Mouse (Mus musculus): ENCODE measurements around the gene Prune2. TPM values are rescaled to one million over a fixed set of nuclear protein-coding genes. Genes with fewer than 3 reads are reported as not detected.

Prune2 gene
- total RNA-seq, 1 experiment, result 42.0 TPM

- no peak for DNase-seq (ENCODE audit: low read depth, low spot score)
- TF ChIP-seq HCFC1 (IDR thresholded peaks at IDR 0.05; ENCODE audit: borderline replicate concordance, insufficient read depth, low read length), result no peak
- no peak for TF ChIP-seq ZNF384 (IDR thresholded peaks at IDR 0.05; ENCODE audit: low read depth, low read length)
- no peak for TF ChIP-seq ZC3H11A (IDR thresholded peaks at IDR 0.05; ENCODE audit: borderline replicate concordance, low read depth, low read length)
- TF ChIP-seq MAFK (IDR thresholded peaks at IDR 0.05; ENCODE audit: insufficient read depth, low read depth, low read length), result no peak
- no peak for TF ChIP-seq CHD2 (IDR thresholded peaks at IDR 0.05; ENCODE audit: low read depth, low read length)
- Histone ChIP-seq H3K27ac (ENCODE audit: insufficient read depth, low read depth, low read length, poor library complexity, severe bottlenecking) (no peak overlapping the region), H3K36me3 (ENCODE audit: control insufficient read depth, insufficient read depth, low read length, poor library complexity, severe bottlenecking) (no peaks in the 10 kb centered on the region), H3K9me3 (ENCODE audit: control insufficient read depth, insufficient read depth, low read depth, low read length) (no peaks in the 10 kb centered on the region), H3K9ac (ENCODE audit: insufficient read depth, low read depth, low read length, poor library complexity, severe bottlenecking) (no peak overlapping the region), H3K4me1 (ENCODE audit: control insufficient read depth in 2 of 2, insufficient read depth in 2 of 2, low read length in 2 of 2, poor library complexity in 1 of 2) (no peaks in the 10 kb centered on the region), H3K4me3 (ENCODE audit: insufficient read depth in 1 of 2, low read depth in 1 of 2, low read length in 2 of 2, poor library complexity in 1 of 2, severe bottlenecking in 1 of 2) (no peak overlapping the region)
- in situ Hi-C loops (cut with MboI; ENCODE audit: low sequenced_read_pairs in 2 of 2, unreplicated experiment in 2 of 2), result no loop called here
Observed at GRCm38 (mm10) chr19:16997915-16998314, 42.0 kb downstream of the Prune2 start.

- TF ChIP-seq ZC3H11A (IDR thresholded peaks at IDR 0.05; ENCODE audit: borderline replicate concordance, low read depth, low read length), result no peak
- no peak for TF ChIP-seq ZNF384 (IDR thresholded peaks at IDR 0.05; ENCODE audit: low read depth, low read length)
- DNase-seq (ENCODE audit: low read depth, low spot score), result no peak
- Histone ChIP-seq H3K36me3 (ENCODE audit: control insufficient read depth, insufficient read depth, low read length, poor library complexity, severe bottlenecking) (no peaks in the 10 kb centered on the region), H3K9me3 (ENCODE audit: control insufficient read depth, insufficient read depth, low read depth, low read length) (no peaks in the 10 kb centered on the region), H3K27ac (ENCODE audit: insufficient read depth, low read depth, low read length, poor library complexity, severe bottlenecking) (no peak overlapping the region), H3K9ac (ENCODE audit: insufficient read depth, low read depth, low read length, poor library complexity, severe bottlenecking) (no peak overlapping the region), H3K4me1 (ENCODE audit: control insufficient read depth in 2 of 2, insufficient read depth in 2 of 2, low read length in 2 of 2, poor library complexity in 1 of 2) (peaks cover 0 to 2% of the 10 kb centered on the region in 2 experiments; a peak in 1 of 4 replicates), H3K4me3 (ENCODE audit: insufficient read depth in 1 of 2, low read depth in 1 of 2, low read length in 2 of 2, poor library complexity in 1 of 2, severe bottlenecking in 1 of 2) (no peak overlapping the region)
- in situ Hi-C loops (cut with MboI; ENCODE audit: low sequenced_read_pairs in 2 of 2, unreplicated experiment in 2 of 2), result no loop called here
Observed at GRCm38 (mm10) chr19:17006220-17006907, 50.4 kb downstream of the Prune2 start.

- in situ Hi-C loops (cut with MboI; ENCODE audit: low sequenced_read_pairs in 2 of 2, unreplicated experiment in 2 of 2), result no loop called here
- H3K36me3 ChIP-seq (ENCODE audit: control insufficient read depth, insufficient read depth, low read length, poor library complexity, severe bottlenecking), result no peaks in the 10 kb centered on the region
- DNase-seq (ENCODE audit: low read depth, low spot score), result no peak
- H3K9ac ChIP-seq (ENCODE audit: insufficient read depth, low read depth, low read length, poor library complexity, severe bottlenecking), result no peak overlapping the region
- no peak overlapping the region for H3K4me3 ChIP-seq (ENCODE audit: insufficient read depth in 1 of 2, low read depth in 1 of 2, low read length in 2 of 2, poor library complexity in 1 of 2, severe bottlenecking in 1 of 2)
- TF ChIP-seq MAFK (IDR thresholded peaks at IDR 0.05; ENCODE audit: insufficient read depth, low read depth, low read length), result peak; percentile 96
- no peak for TF ChIP-seq CHD2 (IDR thresholded peaks at IDR 0.05; ENCODE audit: low read depth, low read length)
- peak; percentile 86 for TF ChIP-seq ZNF384 (IDR thresholded peaks at IDR 0.05; ENCODE audit: low read depth, low read length)
- H3K9me3 ChIP-seq (ENCODE audit: control insufficient read depth, insufficient read depth, low read depth, low read length), result no peaks in the 10 kb centered on the region
- H3K4me1 ChIP-seq (ENCODE audit: control insufficient read depth in 2 of 2, insufficient read depth in 2 of 2, low read length in 2 of 2, poor library complexity in 1 of 2), result peaks cover 2% of the 10 kb centered on the region in 2 experiments; a peak in 2 of 4 replicates
- H3K27ac ChIP-seq (ENCODE audit: insufficient read depth, low read depth, low read length, poor library complexity, severe bottlenecking), result no peak overlapping the region
Observed at GRCm38 (mm10) chr19:17011261-17011995, 55.5 kb downstream of the Prune2 start.

- in situ Hi-C loops (cut with MboI; ENCODE audit: low sequenced_read_pairs in 2 of 2, unreplicated experiment in 2 of 2), result no loop called here
- Histone ChIP-seq H3K36me3 (ENCODE audit: control insufficient read depth, insufficient read depth, low read length, poor library complexity, severe bottlenecking) (no peaks in the 10 kb centered on the region), H3K4me3 (ENCODE audit: insufficient read depth in 1 of 2, low read depth in 1 of 2, low read length in 2 of 2, poor library complexity in 1 of 2, severe bottlenecking in 1 of 2) (no peak overlapping the region), H3K4me1 (ENCODE audit: control insufficient read depth in 2 of 2, insufficient read depth in 2 of 2, low read length in 2 of 2, poor library complexity in 1 of 2) (peaks cover 2% of the 10 kb centered on the region in 2 experiments; a peak in 2 of 4 replicates), H3K9me3 (ENCODE audit: control insufficient read depth, insufficient read depth, low read depth, low read length) (no peaks in the 10 kb centered on the region), H3K9ac (ENCODE audit: insufficient read depth, low read depth, low read length, poor library complexity, severe bottlenecking) (no peak overlapping the region), H3K27ac (ENCODE audit: insufficient read depth, low read depth, low read length, poor library complexity, severe bottlenecking) (no peak overlapping the region)
- no peak for TF ChIP-seq MAFK (IDR thresholded peaks at IDR 0.05; ENCODE audit: insufficient read depth, low read depth, low read length)
- TF ChIP-seq ZNF384 (IDR thresholded peaks at IDR 0.05; ENCODE audit: low read depth, low read length), result no peak
- TF ChIP-seq ZC3H11A (IDR thresholded peaks at IDR 0.05; ENCODE audit: borderline replicate concordance, low read depth, low read length), result no peak
- TF ChIP-seq HCFC1 (IDR thresholded peaks at IDR 0.05; ENCODE audit: borderline replicate concordance, insufficient read depth, low read length), result no peak
- no peak for TF ChIP-seq CHD2 (IDR thresholded peaks at IDR 0.05; ENCODE audit: low read depth, low read length)
- no peak for DNase-seq (ENCODE audit: low read depth, low spot score)
Observed at GRCm38 (mm10) chr19:17013085-17013484, 57.2 kb downstream of the Prune2 start.

Measured in ES-E14 (cell line).